1 mouse cellular context compared by ENCODE assay signal in the genomic region with DNA sequence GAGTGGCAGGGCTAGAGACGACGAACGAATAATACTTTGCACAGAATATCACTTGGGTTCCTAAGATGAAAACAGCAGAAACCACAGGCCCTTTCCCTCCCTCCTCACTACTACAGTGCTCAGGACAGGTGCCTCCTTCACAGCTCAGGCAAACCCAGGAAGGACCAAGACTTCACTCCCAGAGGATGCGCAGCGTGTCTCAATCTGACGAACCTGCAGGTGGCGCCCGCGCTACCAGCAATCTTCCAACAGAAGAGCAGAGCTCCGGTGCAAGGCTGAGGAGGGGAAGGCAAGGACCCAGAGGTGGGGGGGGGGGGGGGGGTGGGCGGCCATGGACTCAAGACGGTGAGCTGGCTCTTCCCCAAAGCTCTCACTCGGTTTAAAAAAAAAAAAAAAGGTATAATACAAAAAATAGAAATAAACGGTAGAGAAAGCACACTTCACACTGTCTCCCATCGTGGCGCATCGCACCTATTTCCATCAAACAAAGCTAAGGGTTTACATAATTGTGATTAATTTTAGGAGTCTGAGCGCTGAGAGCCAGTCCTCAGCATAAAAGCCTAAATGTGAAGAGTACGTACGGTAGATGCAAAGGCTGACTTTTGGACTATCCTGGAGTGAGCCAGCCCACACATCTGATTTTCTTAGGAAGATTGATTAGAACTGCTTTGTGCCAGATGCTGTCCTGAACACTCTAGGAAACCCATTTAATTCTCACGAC.
TF ChIP-seq lines count a peak whose summit lies in the region.

No protein-coding gene starts in this region.

TF ChIP-seq in CH12.LX, 34 proteins besides CTCF, POLR2A, EP300 and RAD21 (continued from another document):
- TF ChIP-seq JUN (IDR thresholded peaks at IDR 0.05; ENCODE audit: insufficient read depth, low read depth, low read length), result no peak
- peak; percentile 21; the same call in 1 of the 2 replicates for TF ChIP-seq ZMIZ1 (IDR thresholded peaks at IDR 0.05; ENCODE audit: low read depth, low read length)
- TF ChIP-seq MYC (IDR thresholded peaks at IDR 0.05; ENCODE audit: low read depth, low read length), result 0 out of 2 replicates have a peak, but pooled peaks have one; percentile 5
- no peak for TF ChIP-seq TBP (conservative IDR thresholded peaks at IDR 0.05; ENCODE audit: low read depth, low read length)
- 0 out of 2 replicates have a peak, but pooled peaks have one; percentile 26 for TF ChIP-seq MXI1 (IDR thresholded peaks at IDR 0.05; ENCODE audit: low read depth, low read length)
- peak; percentile 80 for TF ChIP-seq SMC3 (IDR thresholded peaks at IDR 0.05; ENCODE audit: low read depth, low read length)
- 0 out of 2 replicates have a peak, but pooled peaks have one; percentile 18 for TF ChIP-seq IRF4 (IDR thresholded peaks at IDR 0.05; ENCODE audit: low read depth, low read length)
- TF ChIP-seq ZKSCAN1 (IDR thresholded peaks at IDR 0.05; ENCODE audit: borderline replicate concordance, low read depth, low read length), result no peak
- TF ChIP-seq GABPA (IDR thresholded peaks at IDR 0.05; ENCODE audit: insufficient replicate concordance, low read depth, low read length), result no peak
- no peak for TF ChIP-seq MAX (IDR thresholded peaks at IDR 0.05; ENCODE audit: low read length)
- 0 out of 2 replicates have a peak, but pooled peaks have one; percentile 30 for TF ChIP-seq SIN3A (IDR thresholded peaks at IDR 0.05; ENCODE audit: low read length)
- TF ChIP-seq NRF1 (IDR thresholded peaks at IDR 0.05; ENCODE audit: low read depth, low read length), result peak; percentile 47; the same call in 1 of the 2 replicates
- no peak for TF ChIP-seq TCF12 (IDR thresholded peaks at IDR 0.05; ENCODE audit: low read depth, low read length)
TF ChIP-seq in CH12.LX: peak in this region for 8.
